In the genomic region with DNA sequence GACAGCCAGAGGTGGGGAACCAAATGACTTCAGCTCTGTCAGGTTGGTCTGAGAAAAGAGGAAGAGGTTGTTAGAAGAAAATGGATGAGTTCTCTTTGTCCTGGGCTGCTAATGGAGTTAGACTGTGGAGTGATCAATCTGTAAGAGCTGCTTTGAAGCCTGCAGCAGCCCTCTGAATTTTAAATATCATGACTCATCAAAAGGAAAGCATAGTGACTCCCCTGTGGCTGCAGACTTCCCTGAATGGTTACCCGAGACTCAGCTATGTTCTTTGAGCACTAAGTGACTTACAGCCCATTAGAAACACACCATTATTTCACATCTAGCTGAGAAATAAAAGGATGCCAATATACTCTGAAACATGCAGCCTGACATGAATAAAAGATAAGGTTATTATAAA, we compare ENCODE assay signal across 18 mouse cellular contexts.
DNase-seq lines count a peak whose midpoint lies in the region; ATAC-seq and TF ChIP-seq lines count a peak whose summit lies in the region.
"Had no signal": no experiment of that assay in that cellular context is flagged by ENCODE, and none has a peak within 500 bp of the region (broad histone marks: within the 10 kb centered on the region; RNA-seq: fewer than 3 reads in every experiment).

No protein-coding gene starts in this region.

- ATAC-seq in forebrain, postnatal 0 days: peak; percentile 81; the same call in 1 of the 2 replicates
- no peak for ATAC-seq in forebrain, embryonic 11.5 days (replicated peaks; ENCODE audit: low FRiP score)
- no peak for ATAC-seq in neural tube, embryonic 11.5 days (ENCODE audit: insufficient read depth, low FRiP score, low TSS enrichment)
- peak; percentile 72 for ATAC-seq in midbrain, embryonic 16.5 days
- ATAC-seq: intestine, postnatal 0 days had no signal

- DNase-seq in forebrain, postnatal 0 days: no peak
- no peak for DNase-seq in forebrain, embryonic 11.5 days (ENCODE audit: low spot score)
- peak; percentile 18 for DNase-seq in neural tube, embryonic 11.5 days (ENCODE audit: low spot score)
- no peak for DNase-seq in neural tube, embryonic 10.5 days (ENCODE audit: extremely low spot score, low spot score)
- DNase-seq in right cerebral cortex, adult 18-20 months: no peak
- DNase-seq in gastrocnemius, postnatal 4 days (ENCODE audit: low spot score in 2 of 2): no peak
- no peak for DNase-seq in cerebellum, adult 11 months
- DNase-seq: B cell, adult 2 months; cerebellum, adult 9-10 months; gastrocnemius, postnatal 14 days; layer of hippocampus, postnatal 36 days; thymus, postnatal 14 days had no signal

- 18% methylated on average over 1 of the region's 1 CpGs for WGBS in forebrain, postnatal 0 days
- 60% methylated on average over 1 of the region's 1 CpGs for WGBS in forebrain, embryonic 11.5 days
- 27% methylated on average over 1 of the region's 1 CpGs for WGBS in neural tube, embryonic 11.5 days
- WGBS in midbrain, embryonic 16.5 days: 13% methylated on average over 1 of the region's 1 CpGs

- no peak overlapping the region for H3K9ac ChIP-seq in forebrain, postnatal 0 days
- H3K9ac ChIP-seq in forebrain, embryonic 11.5 days (ENCODE audit: low read length): no peak overlapping the region
- no peak overlapping the region for H3K9ac ChIP-seq in neural tube, embryonic 11.5 days (ENCODE audit: low read length)
- no peak overlapping the region for H3K9ac ChIP-seq in midbrain, embryonic 16.5 days (ENCODE audit: low read depth, low read length)
- H3K9ac ChIP-seq: embryonic facial prominence, embryonic 12.5 days; limb, embryonic 15.5 days; liver, embryonic 15.5 days had no signal

- 0 out of 2 replicates have a peak overlapping the region, but pooled peaks have one; percentile 57 for H3K27ac ChIP-seq in forebrain, postnatal 0 days (ENCODE audit: low read depth, low read length)
- H3K27ac ChIP-seq in forebrain, embryonic 11.5 days (ENCODE audit: low read depth, low read length): no peak overlapping the region
- H3K27ac ChIP-seq in neural tube, embryonic 11.5 days (ENCODE audit: low read depth, low read length): no peak overlapping the region
- peak overlapping the region; percentile 66 for H3K27ac ChIP-seq in midbrain, embryonic 16.5 days (ENCODE audit: low read length)
- H3K27ac ChIP-seq: embryonic facial prominence, embryonic 12.5 days; limb, embryonic 15.5 days; liver, embryonic 15.5 days had no signal

- H3K9me3 ChIP-seq in forebrain, postnatal 0 days (ENCODE audit: low read length): no peaks in the 10 kb centered on the region
- no peaks in the 10 kb centered on the region for H3K9me3 ChIP-seq in forebrain, embryonic 11.5 days (ENCODE audit: control insufficient read depth, low read length)
- H3K9me3 ChIP-seq in neural tube, embryonic 11.5 days (ENCODE audit: control insufficient read depth, low read length): no peaks in the 10 kb centered on the region
- no peaks in the 10 kb centered on the region for H3K9me3 ChIP-seq in midbrain, embryonic 16.5 days (replicated peaks; ENCODE audit: control insufficient read depth, low read length, poor library complexity, severe bottlenecking)
- H3K9me3 ChIP-seq: embryonic facial prominence, embryonic 12.5 days; limb, embryonic 15.5 days; liver, embryonic 15.5 days had no signal

- no peaks in the 10 kb centered on the region for H3K36me3 ChIP-seq in forebrain, postnatal 0 days (ENCODE audit: insufficient read depth)
- no peaks in the 10 kb centered on the region for H3K36me3 ChIP-seq in forebrain, embryonic 11.5 days (ENCODE audit: control insufficient read depth, insufficient read depth, low read length)
- H3K36me3 ChIP-seq in neural tube, embryonic 11.5 days (ENCODE audit: control insufficient read depth, insufficient read depth, low read length): no peaks in the 10 kb centered on the region
- H3K36me3 ChIP-seq in midbrain, embryonic 16.5 days (ENCODE audit: control insufficient read depth, insufficient read depth, low read length): no peaks in the 10 kb centered on the region
- H3K36me3 ChIP-seq: embryonic facial prominence, embryonic 12.5 days; limb, embryonic 15.5 days; liver, embryonic 15.5 days had no signal

- no peaks in the 10 kb centered on the region for H3K27me3 ChIP-seq in forebrain, postnatal 0 days (ENCODE audit: insufficient read depth, low read length)
- no peaks in the 10 kb centered on the region for H3K27me3 ChIP-seq in forebrain, embryonic 11.5 days (ENCODE audit: control insufficient read depth, insufficient read depth, low read length)
- H3K27me3 ChIP-seq in neural tube, embryonic 11.5 days (ENCODE audit: control insufficient read depth, insufficient read depth, low read length): no peaks in the 10 kb centered on the region
- no peaks in the 10 kb centered on the region for H3K27me3 ChIP-seq in midbrain, embryonic 16.5 days (ENCODE audit: control insufficient read depth, insufficient read depth, low read depth, low read length)
- H3K27me3 ChIP-seq: embryonic facial prominence, embryonic 12.5 days; limb, embryonic 15.5 days; liver, embryonic 15.5 days had no signal

- H3K4me3 ChIP-seq in forebrain, postnatal 0 days (ENCODE audit: low read depth, low read length): no peak overlapping the region
- no peak overlapping the region for H3K4me3 ChIP-seq in forebrain, embryonic 11.5 days (ENCODE audit: low read depth, low read length)
- no peak overlapping the region for H3K4me3 ChIP-seq in neural tube, embryonic 11.5 days (ENCODE audit: low read depth, low read length)
- no peak overlapping the region for H3K4me3 ChIP-seq in midbrain, embryonic 16.5 days (ENCODE audit: low read depth, low read length)
- H3K4me3 ChIP-seq: embryonic facial prominence, embryonic 12.5 days; erythroblast, embryonic 14.5 days; limb, embryonic 15.5 days; liver, embryonic 15.5 days had no signal

- 0 out of 2 replicates have a peak, but pooled peaks cover 3% of the 10 kb centered on the region for H3K4me1 ChIP-seq in forebrain, postnatal 0 days (ENCODE audit: insufficient read depth)
- H3K4me1 ChIP-seq in forebrain, embryonic 11.5 days (replicated peaks; ENCODE audit: control insufficient read depth, insufficient read depth, low read length): no peaks in the 10 kb centered on the region
- H3K4me1 ChIP-seq in neural tube, embryonic 11.5 days (ENCODE audit: control insufficient read depth, insufficient read depth, low read length): no peaks in the 10 kb centered on the region
- 0 out of 2 replicates have a peak, but pooled peaks cover 2% of the 10 kb centered on the region for H3K4me1 ChIP-seq in midbrain, embryonic 16.5 days (ENCODE audit: control insufficient read depth, insufficient read depth, low read length)
- H3K4me1 ChIP-seq: embryonic facial prominence, embryonic 12.5 days; limb, embryonic 15.5 days; liver, embryonic 15.5 days had no signal

- no peak for TF ChIP-seq CTCF in forebrain, postnatal 0 days (IDR thresholded peaks at IDR 0.05; ENCODE audit: low read depth)

- no peak overlapping the region for H3K4me2 ChIP-seq in forebrain, postnatal 0 days (ENCODE audit: low read depth)
- no peak overlapping the region for H3K4me2 ChIP-seq in forebrain, embryonic 11.5 days (ENCODE audit: low read depth, low read length, severe bottlenecking)
- no peak overlapping the region for H3K4me2 ChIP-seq in neural tube, embryonic 11.5 days (ENCODE audit: low read depth)
- H3K4me2 ChIP-seq in midbrain, embryonic 16.5 days (ENCODE audit: low read length): no peak overlapping the region
- H3K4me2 ChIP-seq: embryonic facial prominence, embryonic 12.5 days; limb, embryonic 15.5 days; liver, embryonic 15.5 days had no signal

Comparison
In these comparisons a context has a peak if more than half of its experiments do, and no peak if none do; other contexts are left out.
1. ATAC-seq: peak in forebrain, postnatal 0 days (single experiment) and midbrain, embryonic 16.5 days (single experiment); none in forebrain, embryonic 11.5 days (single experiment) and neural tube, embryonic 11.5 days (single experiment).
2. H3K27ac ChIP-seq: peak in forebrain, postnatal 0 days (single experiment) and midbrain, embryonic 16.5 days (single experiment); none in forebrain, embryonic 11.5 days (single experiment) and neural tube, embryonic 11.5 days (single experiment).